Mouse (Mus musculus) retina, postnatal 1 day (tissue): ENCODE data around the gene Vps18.

Source experiments
- DNase-seq: peaks from one replicate; pipeline ENCODE4 v3.0.0-alpha.2; 2012

Gene Vps18

GRCm38 (mm10) chr2:119292852-119293251, 4.3 kb downstream of the Vps18 start:
- DNase-seq: no peak

GRCm38 (mm10) chr2:119293311-119293710, 4.8 kb downstream of the Vps18 start:
- DNase-seq: no peak

GRCm38 (mm10) chr2:119293776-119294390, 5.3 kb downstream of the Vps18 start:
- no peak for DNase-seq

- DNase-seq: no peak
These were observed 5.9 kb downstream of the Vps18 start for GRCm38 (mm10) chr2:119294411-119294810.

GRCm38 (mm10) chr2:119296756-119297155, 8.2 kb downstream of the Vps18 start:
- DNase-seq: no peak

- DNase-seq: no peak
These were observed 9.0 kb downstream of the Vps18 start for GRCm38 (mm10) chr2:119297506-119297905.

GRCm38 (mm10) chr2:119298330-119298729, 9.8 kb downstream of the Vps18 start:
- DNase-seq: peak; percentile 77

- no peak for DNase-seq
These were observed 10.3 kb downstream of the Vps18 start for GRCm38 (mm10) chr2:119298839-119299238.

DNA sequence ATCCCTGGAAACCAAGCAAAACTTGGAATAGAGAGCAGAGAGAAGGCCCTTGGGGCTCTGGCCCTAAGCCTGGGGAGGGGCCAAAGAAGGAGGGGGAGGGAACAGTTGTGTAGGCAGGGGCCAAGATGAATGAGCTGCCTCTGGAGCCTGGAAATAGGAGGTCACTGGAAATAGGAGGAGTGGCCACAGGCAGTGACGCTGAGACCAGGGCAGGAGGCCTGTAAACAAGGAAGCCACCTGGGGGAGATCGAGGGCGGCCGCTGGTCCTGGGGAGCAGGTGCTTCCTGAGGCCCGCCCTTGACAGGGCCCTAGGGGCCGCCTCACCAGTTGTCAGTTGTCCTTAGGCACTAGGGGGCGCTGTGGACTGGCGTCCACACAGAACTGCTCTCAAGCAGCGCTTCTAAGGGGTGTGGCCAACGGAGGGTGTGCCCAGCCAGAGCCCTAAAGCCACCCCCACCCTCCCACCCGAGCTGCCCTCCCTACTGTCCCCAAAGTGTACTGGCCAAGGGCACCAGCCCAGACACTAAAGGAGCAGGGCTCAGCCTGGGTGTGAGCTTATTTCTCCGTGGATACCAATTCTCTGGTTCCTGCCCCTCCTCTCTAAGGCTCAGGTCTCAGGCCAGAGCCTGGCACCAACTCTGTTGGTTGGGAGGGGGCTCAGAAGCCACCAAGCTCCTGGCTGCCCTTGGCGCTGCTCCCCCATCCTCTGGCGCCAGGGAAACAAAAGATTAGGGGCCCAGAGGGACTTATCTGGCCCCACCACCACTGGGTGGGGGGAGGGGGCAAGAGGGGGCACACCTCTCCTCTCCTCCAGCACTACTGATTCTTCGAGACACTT, 11.7 kb downstream of the Vps18 start:
- DNase-seq: peak; percentile 94

- DNase-seq: peak; percentile 85
These were observed 12.4 kb downstream of the Vps18 start for GRCm38 (mm10) chr2:119300819-119301493.

DNA sequence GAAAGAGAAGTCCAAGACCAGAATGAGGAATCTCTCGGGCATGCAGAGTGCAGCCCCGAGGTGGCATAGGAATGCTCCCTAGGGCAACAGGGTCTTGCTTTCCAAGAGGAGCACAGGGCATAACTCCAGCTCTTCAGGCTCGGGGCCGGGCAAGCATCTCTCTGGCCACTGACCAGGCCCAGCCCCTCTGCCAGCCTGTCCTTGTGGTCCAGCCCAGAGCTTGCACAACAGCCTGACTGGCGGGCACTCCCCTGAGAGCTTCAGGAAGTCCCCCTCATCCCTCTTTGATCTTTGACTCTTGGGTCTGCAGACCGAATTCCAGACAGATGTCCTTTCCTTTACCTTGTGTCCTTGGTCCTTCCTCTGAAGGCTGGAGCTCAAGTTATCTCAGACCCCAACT, 14.3 kb downstream of the Vps18 start:
- no peak for DNase-seq

- no peak for DNase-seq
These were observed 15.9 kb downstream of the Vps18 start for GRCm38 (mm10) chr2:119304391-119304790.

GRCm38 (mm10) chr2:119304798-119305208, 16.3 kb downstream of the Vps18 start:
- peak; percentile 87 for DNase-seq

DNA sequence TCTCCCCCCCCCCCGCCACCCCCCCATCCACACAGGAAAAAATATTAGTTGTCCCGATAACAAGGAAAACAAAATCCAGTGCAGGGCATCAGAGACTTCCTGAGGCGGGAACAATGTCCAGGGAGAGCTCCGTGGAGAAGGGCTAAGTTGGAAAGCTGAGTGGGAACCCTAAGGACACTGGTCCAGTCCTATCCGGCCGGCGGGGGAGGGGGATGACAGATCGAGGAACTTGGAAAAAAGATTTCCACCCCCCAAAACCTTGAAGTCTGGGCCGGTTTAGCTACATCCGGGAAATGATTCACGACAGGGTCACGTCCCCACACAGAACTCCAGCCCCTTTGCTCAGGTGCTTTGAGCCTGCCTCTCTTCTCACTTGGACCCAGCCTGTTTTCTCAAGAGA, 23.0 kb downstream of the Vps18 start:
- DNase-seq: no peak

- DNase-seq: peak; percentile 74
These were observed 23.9 kb downstream of the Vps18 start for GRCm38 (mm10) chr2:119312380-119312958.

DNA sequence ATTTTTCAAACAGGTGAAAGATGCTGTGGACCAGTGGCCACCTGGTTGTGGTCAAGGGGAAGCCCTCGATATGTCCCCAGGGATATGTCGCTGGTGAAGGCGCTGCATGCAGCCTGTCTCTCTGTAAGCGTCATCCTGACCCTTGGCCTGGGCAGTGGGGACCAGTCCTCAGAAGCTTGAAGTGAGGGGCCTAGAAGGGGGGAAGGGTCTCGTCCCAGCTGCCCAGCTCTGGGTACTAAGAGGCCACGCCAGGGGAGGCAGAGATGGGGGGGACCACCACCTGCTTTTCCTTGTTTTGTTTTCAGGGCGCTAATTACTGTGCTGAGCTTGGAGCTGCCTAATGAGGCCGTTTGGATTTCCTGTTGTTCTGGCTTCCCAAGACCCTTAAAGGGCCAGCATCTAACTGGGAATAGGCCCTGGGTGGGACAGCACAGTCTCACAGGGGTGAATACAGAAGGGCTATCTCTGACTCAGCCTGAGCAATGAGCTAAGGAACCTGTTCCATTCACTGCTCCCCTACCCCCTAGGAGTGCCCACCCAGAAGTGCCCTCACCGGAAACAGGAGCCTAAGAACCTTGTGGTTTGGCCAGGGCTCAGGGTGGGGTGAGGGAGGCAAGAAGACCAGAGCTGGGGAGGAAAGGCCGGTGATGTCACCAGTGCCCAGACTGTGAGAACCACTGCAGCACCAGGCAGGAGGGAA, 25.4 kb downstream of the Vps18 start:
- DNase-seq: peak; percentile 95

GRCm38 (mm10) chr2:119314742-119315310, 26.3 kb downstream of the Vps18 start:
- DNase-seq: peak; percentile 62

DNA sequence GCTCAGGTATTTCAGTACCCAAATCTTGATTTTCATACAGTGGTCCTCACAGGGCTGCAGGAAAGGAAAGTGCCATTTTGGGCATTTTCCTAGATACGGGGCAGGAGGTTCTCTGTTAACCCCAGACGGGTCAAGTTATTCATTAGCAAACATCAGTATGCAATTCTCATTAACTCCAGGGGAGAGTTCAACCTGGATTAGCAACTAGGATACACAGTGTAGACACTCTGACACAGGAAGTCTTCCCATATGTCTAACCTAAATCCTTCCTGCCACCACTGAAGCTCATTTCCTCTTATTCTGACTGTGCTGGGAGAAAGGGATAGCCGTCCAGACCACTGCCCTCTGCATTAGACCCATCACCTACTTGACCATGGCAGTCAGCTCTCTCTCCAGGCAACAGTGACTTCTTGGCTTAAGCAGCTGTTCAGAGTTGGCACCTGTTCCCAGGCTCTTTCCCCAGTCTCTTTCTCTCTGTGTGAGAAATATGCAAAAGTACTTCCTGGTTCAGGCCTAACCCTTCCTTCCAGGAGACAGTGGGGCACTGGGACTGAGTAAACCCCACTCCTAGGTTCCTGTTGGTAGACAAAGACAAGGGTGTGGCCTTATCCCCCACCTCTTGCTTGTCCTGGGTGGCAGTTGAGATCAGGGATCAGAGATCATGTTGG, 29.6 kb downstream of the Vps18 start:
- DNase-seq: no peak

DNA sequence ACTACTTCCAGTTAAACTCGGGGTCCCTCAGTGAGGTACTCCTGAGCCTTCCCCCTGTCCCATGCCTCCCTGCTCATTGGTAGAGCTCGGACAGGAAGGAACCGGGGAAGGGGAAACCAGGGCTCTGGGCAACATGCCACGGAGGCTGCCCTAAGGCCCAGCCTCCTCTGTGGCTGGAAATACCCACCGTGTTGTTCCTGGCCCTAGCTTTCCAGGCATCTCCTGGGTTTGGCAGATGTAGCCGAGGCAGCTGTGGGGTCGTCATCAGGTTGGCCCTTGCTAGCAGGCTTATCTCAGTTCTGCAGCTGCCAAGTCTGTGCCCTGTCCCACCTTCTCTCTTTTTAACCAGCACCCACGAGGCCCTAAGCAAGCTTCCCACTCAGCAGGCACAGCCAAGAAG, 32.0 kb downstream of the Vps18 start:
- DNase-seq: no peak

- DNase-seq: peak; percentile 74
These were observed 33.4 kb downstream of the Vps18 start for GRCm38 (mm10) chr2:119321771-119322586.
